Mouse (Mus musculus): ENCODE measurements around the gene Nfix. TPM values are rescaled to one million over a fixed set of nuclear protein-coding genes. Genes with fewer than 3 reads are reported as not detected.
A peak's percentile ranks its signal among the peaks of the same experiment; 100 is the strongest.
"Not testable (repeated sequence)": the region's sequence is repeated elsewhere in the genome, so short reads cannot be mapped to it uniquely, and the experiment has no call there.

Nfix gene
- polyA plus RNA-seq, 1 experiment, result 46.8 TPM

- no peak for TF ChIP-seq POLR2A (IDR thresholded peaks at IDR 0.05; ENCODE audit: borderline replicate concordance, extremely low read depth, insufficient read depth, insufficient read length, poor library complexity, severe bottlenecking)
- DNase-seq (ENCODE audit: low read depth), result no peak
Observed at GRCm38 (mm10) chr8:84839411-84839810, 39.3 kb upstream of the Nfix start.

GRCm38 (mm10) chr8:84838513-84838912 lies 38.4 kb upstream of the Nfix start:
- DNase-seq (ENCODE audit: low read depth), result no peak
- no peak for TF ChIP-seq POLR2A (IDR thresholded peaks at IDR 0.05; ENCODE audit: borderline replicate concordance, extremely low read depth, insufficient read depth, insufficient read length, poor library complexity, severe bottlenecking)
- no peak for TF ChIP-seq CTCF (IDR thresholded peaks at IDR 0.05; ENCODE audit: borderline replicate concordance, extremely low read depth, insufficient read depth, insufficient read length)

- TF ChIP-seq POLR2A (IDR thresholded peaks at IDR 0.05; ENCODE audit: borderline replicate concordance, extremely low read depth, insufficient read depth, insufficient read length, poor library complexity, severe bottlenecking) (no peak), CTCF (IDR thresholded peaks at IDR 0.05; ENCODE audit: borderline replicate concordance, extremely low read depth, insufficient read depth, insufficient read length) (no peak)
- DNase-seq (ENCODE audit: low read depth), result no peak
Observed at GRCm38 (mm10) chr8:84837912-84838470, 37.8 kb upstream of the Nfix start.

- TF ChIP-seq CTCF (IDR thresholded peaks at IDR 0.05; ENCODE audit: borderline replicate concordance, extremely low read depth, insufficient read depth, insufficient read length) (no peak), POLR2A (IDR thresholded peaks at IDR 0.05; ENCODE audit: borderline replicate concordance, extremely low read depth, insufficient read depth, insufficient read length, poor library complexity, severe bottlenecking) (no peak)
- DNase-seq (ENCODE audit: low read depth), result no peak
Observed at GRCm38 (mm10) chr8:84837149-84837911, 37.2 kb upstream of the Nfix start.

GRCm38 (mm10) chr8:84834866-84835855 lies 35.0 kb upstream of the Nfix start:
- TF ChIP-seq POLR2A (IDR thresholded peaks at IDR 0.05; ENCODE audit: borderline replicate concordance, extremely low read depth, insufficient read depth, insufficient read length, poor library complexity, severe bottlenecking) (no peak), CTCF (IDR thresholded peaks at IDR 0.05; ENCODE audit: borderline replicate concordance, extremely low read depth, insufficient read depth, insufficient read length) (no peak)
- DNase-seq (ENCODE audit: low read depth), result peak; percentile 94

- peak; percentile 91 for DNase-seq (ENCODE audit: low read depth)
- TF ChIP-seq CTCF (IDR thresholded peaks at IDR 0.05; ENCODE audit: borderline replicate concordance, extremely low read depth, insufficient read depth, insufficient read length), result no peak
- no peak for TF ChIP-seq POLR2A (IDR thresholded peaks at IDR 0.05; ENCODE audit: borderline replicate concordance, extremely low read depth, insufficient read depth, insufficient read length, poor library complexity, severe bottlenecking)
Observed at GRCm38 (mm10) chr8:84834002-84834865, 34.1 kb upstream of the Nfix start.

- no peak for DNase-seq (ENCODE audit: low read depth)
- no peak for TF ChIP-seq POLR2A (IDR thresholded peaks at IDR 0.05; ENCODE audit: borderline replicate concordance, extremely low read depth, insufficient read depth, insufficient read length, poor library complexity, severe bottlenecking)
- TF ChIP-seq CTCF (IDR thresholded peaks at IDR 0.05; ENCODE audit: borderline replicate concordance, extremely low read depth, insufficient read depth, insufficient read length), result no peak
Observed at GRCm38 (mm10) chr8:84832759-84833742, 32.9 kb upstream of the Nfix start.

- peak; percentile 90 for TF ChIP-seq POLR2A (IDR thresholded peaks at IDR 0.05; ENCODE audit: borderline replicate concordance, extremely low read depth, insufficient read depth, insufficient read length, poor library complexity, severe bottlenecking)
- no peak for TF ChIP-seq CTCF (IDR thresholded peaks at IDR 0.05; ENCODE audit: borderline replicate concordance, extremely low read depth, insufficient read depth, insufficient read length)
- DNase-seq (ENCODE audit: low read depth), result peak; percentile 85
Observed at GRCm38 (mm10) chr8:84832034-84832717, 32.0 kb upstream of the Nfix start.

GRCm38 (mm10) chr8:84831490-84831889 lies 31.3 kb upstream of the Nfix start, which contains the start of gene Gadd45gip1:
Gene Gadd45gip1, plus strand, starts transcription at chr8:84831522.
- TF ChIP-seq CTCF (IDR thresholded peaks at IDR 0.05; ENCODE audit: borderline replicate concordance, extremely low read depth, insufficient read depth, insufficient read length) (no peak), POLR2A (IDR thresholded peaks at IDR 0.05; ENCODE audit: borderline replicate concordance, extremely low read depth, insufficient read depth, insufficient read length, poor library complexity, severe bottlenecking) (no peak)
- DNase-seq (ENCODE audit: low read depth), result peak; percentile 20

- not testable (repeated sequence) for DNase-seq (ENCODE audit: low read depth)
Observed at GRCm38 (mm10) chr8:84826518-84826917, 26.4 kb upstream of the Nfix start.

Measured in brain, embryonic 14.5 days (tissue).